Mouse (Mus musculus) spleen, adult 2 months (tissue): ENCODE measurements around the gene Ccnd3.

Experiments
- CTCF ChIP-seq: fragments of 200-500 bp; IDR thresholded peaks from 2 replicates; pipeline ENCODE4 v1.5.1; 2011; ENCODE audit warnings: mild to moderate bottlenecking, inconsistent platforms; ENCODE audit not compliant: insufficient read depth, insufficient read length, insufficient replicate concordance; ENCODE audit errors: extremely low read depth
- POLR2A ChIP-seq: fragments of 200-500 bp; IDR thresholded peaks from 2 replicates; pipeline ENCODE4 v1.6.1; 2011; ENCODE audit warnings: low read depth, low read length, inconsistent platforms

GRCm38 (mm10) chr17:47618556-47619311, 113.9 kb downstream of the Ccnd3 start:
- TF ChIP-seq CTCF (no peak), POLR2A (no peak)
